In the genomic region with DNA sequence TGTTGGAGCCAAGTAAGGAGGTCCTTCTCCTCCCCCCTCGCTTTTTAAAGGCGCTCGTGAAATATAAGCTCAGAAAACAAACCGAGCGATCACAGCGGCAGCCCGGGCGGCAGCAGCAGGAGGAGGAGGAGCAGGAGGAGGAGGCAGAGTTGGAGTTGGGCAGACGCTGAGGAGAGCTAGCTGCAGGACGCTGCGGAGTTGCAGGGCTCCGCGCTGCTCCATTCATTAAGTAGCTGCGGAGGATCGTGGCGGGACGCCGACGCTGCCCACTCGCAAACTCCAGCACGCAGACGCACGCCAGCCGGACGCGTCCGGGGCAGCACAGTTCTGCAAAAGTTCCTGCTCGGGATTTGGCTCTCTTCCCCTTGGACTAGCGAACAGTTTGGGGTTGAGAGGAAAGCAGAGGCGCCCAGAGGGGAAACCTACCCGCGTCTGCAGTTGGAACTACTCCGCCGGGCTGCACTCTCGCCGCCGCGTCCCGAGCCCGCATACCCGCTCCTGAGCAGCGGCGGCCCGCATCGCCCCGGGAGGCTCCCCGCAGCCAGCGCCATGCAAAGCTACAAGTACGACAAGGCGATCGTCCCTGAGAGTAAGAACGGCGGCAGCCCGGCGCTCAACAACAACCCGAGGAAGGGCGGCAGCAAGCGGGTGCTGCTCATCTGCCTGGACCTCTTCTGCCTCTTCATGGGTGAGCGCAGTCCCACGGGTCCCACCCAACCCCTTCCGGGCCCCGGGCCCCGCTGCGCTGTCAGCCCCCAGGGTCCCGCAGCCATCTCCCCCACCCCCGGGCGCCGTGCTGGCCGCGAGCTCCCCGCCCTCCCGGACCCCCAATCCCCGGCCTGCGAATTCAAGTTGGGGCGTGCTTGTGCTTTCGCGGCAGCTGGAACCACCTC, we compare ENCODE assay signal across 8 mouse cellular contexts. TPM values are rescaled to one million over a fixed set of nuclear protein-coding genes. Genes with fewer than 3 reads are reported as not detected.
DNase-seq lines count a peak whose midpoint lies in the region; ATAC-seq and TF ChIP-seq lines count a peak whose summit lies in the region.

A gene (plus strand): TSS at position 72 of the 893 bp plus-strand sequence.

- H3K9ac ChIP-seq in heart, embryonic 13.5 days = peak within 1 kb of the TSS; percentile 88
- H3K9ac ChIP-seq in liver, embryonic 12.5 days = peak within 1 kb of the TSS; percentile 71
- H3K9ac ChIP-seq in stomach, postnatal 0 days (ENCODE audit: low read length) = peak within 1 kb of the TSS; percentile 91

- H3K4me2 ChIP-seq in heart, embryonic 13.5 days = peak within 1 kb of the TSS; percentile 84
- H3K4me2 ChIP-seq in liver, embryonic 12.5 days = peak within 1 kb of the TSS; percentile 82
- peak within 1 kb of the TSS; percentile 69 for H3K4me2 ChIP-seq in stomach, postnatal 0 days (replicated peaks; ENCODE audit: low read depth)

- H3K27me3 ChIP-seq in forebrain, embryonic 10.5 days (ENCODE audit: poor library complexity, severe bottlenecking) = peaks cover 8% of the 10 kb centered on the region; the same call in 1 of the 2 replicates
- peaks cover 7% of the 10 kb centered on the region for H3K27me3 ChIP-seq in heart, embryonic 13.5 days (replicated peaks)
- H3K27me3 ChIP-seq in liver, embryonic 12.5 days (replicated peaks) = peaks cover 58% of the 10 kb centered on the region
- no peaks in the 10 kb centered on the region for H3K27me3 ChIP-seq in stomach, postnatal 0 days (ENCODE audit: control insufficient read depth, insufficient read depth, low read length)

- peak; percentile 92 for DNase-seq in 3134 (ENCODE audit: extremely low read depth, insufficient read length, low spot score)
- peak; percentile 83 for DNase-seq in brain, adult 2 months (ENCODE audit: low read depth, low spot score)
- peak; percentile 85 for DNase-seq in forebrain, embryonic 10.5 days (ENCODE audit: extremely low spot score, low spot score)
- DNase-seq in kidney, postnatal 10 days = peak; percentile 92
- DNase-seq in naive thymus-derived CD4-positive, alpha-beta T cell, adult 2 months (ENCODE audit: low read depth) = peak; percentile 5
- peak; percentile 82 for DNase-seq in stomach, postnatal 0 days (ENCODE audit: low spot score)

- no peak for TF ChIP-seq CTCF in stomach, postnatal 0 days (IDR thresholded peaks at IDR 0.05; ENCODE audit: low read depth)

- H3K4me3 ChIP-seq in forebrain, embryonic 10.5 days = peak within 1 kb of the TSS; percentile 87
- H3K4me3 ChIP-seq in heart, embryonic 13.5 days = peak within 1 kb of the TSS; percentile 91
- peak within 1 kb of the TSS; percentile 65 for H3K4me3 ChIP-seq in liver, embryonic 12.5 days
- peak within 1 kb of the TSS; percentile 88 for H3K4me3 ChIP-seq in stomach, postnatal 0 days (ENCODE audit: low read depth, low read length)

- under 1% methylated on average over 74 of the region's 77 CpGs for WGBS in forebrain, embryonic 10.5 days
- WGBS in heart, embryonic 13.5 days = under 1% methylated on average over 75 of the region's 77 CpGs
- under 1% methylated on average over 77 of the region's 77 CpGs for WGBS in liver, embryonic 12.5 days (ENCODE audit: insufficient replicate concordance)
- under 1% methylated on average over 74 of the region's 77 CpGs for WGBS in stomach, postnatal 0 days

- no peaks in the 10 kb centered on the region for H3K9me3 ChIP-seq in forebrain, embryonic 10.5 days
- no peaks in the 10 kb centered on the region for H3K9me3 ChIP-seq in heart, embryonic 13.5 days
- H3K9me3 ChIP-seq in liver, embryonic 12.5 days (replicated peaks) = no peaks in the 10 kb centered on the region
- H3K9me3 ChIP-seq in stomach, postnatal 0 days (ENCODE audit: control insufficient read depth, low read length) = no peaks in the 10 kb centered on the region

- peaks cover 46% of the 10 kb centered on the region for H3K4me1 ChIP-seq in forebrain, embryonic 10.5 days
- H3K4me1 ChIP-seq in heart, embryonic 13.5 days = peaks cover 17% of the 10 kb centered on the region
- 0 out of 2 replicates have a peak, but pooled peaks cover 6% of the 10 kb centered on the region for H3K4me1 ChIP-seq in liver, embryonic 12.5 days
- no peaks in the 10 kb centered on the region for H3K4me1 ChIP-seq in stomach, postnatal 0 days (replicated peaks; ENCODE audit: control insufficient read depth, insufficient read depth)

- peak within 1 kb of the TSS; percentile 98 for H3K27ac ChIP-seq in forebrain, embryonic 10.5 days
- peak within 1 kb of the TSS; percentile 91 for H3K27ac ChIP-seq in heart, embryonic 13.5 days (replicated peaks)
- H3K27ac ChIP-seq in liver, embryonic 12.5 days = peak within 1 kb of the TSS; percentile 73
- peak within 1 kb of the TSS; percentile 95 for H3K27ac ChIP-seq in stomach, postnatal 0 days (replicated peaks)

- H3K36me3 ChIP-seq in forebrain, embryonic 10.5 days (replicated peaks) = peaks cover 20% of the 10 kb centered on the region
- H3K36me3 ChIP-seq in heart, embryonic 13.5 days = peaks cover 17% of the 10 kb centered on the region
- peaks cover 9% of the 10 kb centered on the region for H3K36me3 ChIP-seq in liver, embryonic 12.5 days
- H3K36me3 ChIP-seq in stomach, postnatal 0 days (ENCODE audit: control insufficient read depth, insufficient read depth, low read length) = no peaks in the 10 kb centered on the region

- TF ChIP-seq EP300 in stomach, postnatal 0 days (optimal IDR thresholded peaks at IDR 0.05) = no peak

- ATAC-seq in heart, embryonic 13.5 days (ENCODE audit: extremely low read depth, insufficient number of reproducible peaks, low FRiP score, low TSS enrichment) = peak; percentile 59; the same call in 1 of the 2 replicates
- ATAC-seq in liver, embryonic 12.5 days = peak; percentile 62
- ATAC-seq in stomach, postnatal 0 days (ENCODE audit: low FRiP score, low TSS enrichment) = peak; percentile 85

RNA-seq across cellular contexts. Expression of the gene that starts here (rescaled TPM):
- 57.2 and 59.4 TPM in 2 replicates for polyA plus RNA-seq in forebrain, embryonic 10.5 days (2016; fragmentation: Nextera tagmentation; extraction: Ambion mirVana)
- polyA plus RNA-seq in heart, embryonic 13.5 days (2015; fragmentation: Nextera tagmentation; extraction: Ambion mirVana) = 30.9 and 31.2 TPM in 2 replicates
- polyA plus RNA-seq in liver, embryonic 12.5 days (2016; fragmentation: Nextera tagmentation; extraction: Ambion mirVana) = 14.5 and 15.6 TPM in 2 replicates
- 60.2 and 64.4 TPM in 2 replicates for polyA plus RNA-seq in stomach, postnatal 0 days (2015; fragmentation: Nextera tagmentation; extraction: Ambion mirVana)

Comparison
In these comparisons a context has a peak if more than half of its experiments do, and no peak if none do; other contexts are left out.
1. Peak in every context shown above with its lines: DNase-seq, ATAC-seq, H3K4me3 ChIP-seq and H3K27ac ChIP-seq.
2. DNase-seq: peak in every context shown above with its lines; median percentile 92 in 3134; 92 in kidney, postnatal 10 days; 85 in forebrain, embryonic 10.5 days; 83 in brain, adult 2 months; 82 in stomach, postnatal 0 days; 5 in naive thymus-derived CD4-positive, alpha-beta T cell, adult 2 months.